Mouse (Mus musculus) embryonic fibroblast, embryonic 13.5 days (primary cell): ENCODE measurements at regions not wholly inside any gene's neighbourhood (a gene's known extent, or its start where the extent isn't known, plus 50 kb on each side); places are given as distances from the start of the nearest gene placed in this dataset.
"Not testable (repeated sequence)": the region's sequence is repeated elsewhere in the genome, so short reads cannot be mapped to it uniquely, and the experiment has no call there.

Source experiments
- CTCF ChIP-seq: IDR thresholded peaks from 2 replicates; pipeline ENCODE4 v1.5.1; 2011; ENCODE audit warnings: mild to moderate bottlenecking, control low read depth, low read length, moderate library complexity, borderline replicate concordance; ENCODE audit not compliant: insufficient read depth
- POLR2A ChIP-seq: IDR thresholded peaks from 2 replicates; pipeline ENCODE4 v1.6.1; 2011; ENCODE audit warnings: low read depth, mild to moderate bottlenecking, control low read depth, low read length, moderate library complexity

GRCm38 (mm10) chr5:91752846-91753245 is 210.0 kb downstream of the Rchy1 start:
- TF ChIP-seq CTCF, POLR2A: not testable (repeated sequence)
